Mouse (Mus musculus) midbrain, embryonic 13.5 days (tissue): ENCODE results near the gene Galm. TPM values are rescaled to one million over a fixed set of nuclear protein-coding genes. Genes with fewer than 3 reads are reported as not detected.

Experiments
- ATAC-seq: fragments of 200-750 bp; cut with Nextera tagmentation; 2 replicates; pipeline ENCODE4 v1.8.0; 2017; ENCODE audit warnings: mild to moderate bottlenecking, moderate TSS enrichment, moderate library complexity
- H3K27ac ChIP-seq: fragments of 300-500 bp; sonication (generic); 2 replicates; pipeline ENCODE4 v1.5.1; 2015; ENCODE audit warnings: inconsistent platforms, mild to moderate bottlenecking, moderate library complexity
- H3K27me3 ChIP-seq: fragments of 300-500 bp; sonication (generic); 2 replicates; pipeline ENCODE4 v1.6.1; 2015; ENCODE audit warnings: mild to moderate bottlenecking, inconsistent platforms
- H3K36me3 ChIP-seq: fragments of 300-500 bp; sonication (generic); 2 replicates; pipeline ENCODE4 v1.6.1; 2015; ENCODE audit warnings: mild to moderate bottlenecking, inconsistent platforms
- H3K4me1 ChIP-seq: fragments of 300-500 bp; sonication (generic); replicated peaks from 2 replicates; pipeline ENCODE4 v1.6.1; 2015; ENCODE audit warnings: inconsistent platforms
- H3K4me2 ChIP-seq: fragments of 300-500 bp; sonication (generic); replicated peaks from 2 replicates; pipeline ENCODE4 v1.6.1; 2015; ENCODE audit warnings: moderate library complexity, mild to moderate bottlenecking, inconsistent platforms
- H3K4me3 ChIP-seq: fragments of 300-500 bp; sonication (generic); replicated peaks from 2 replicates; pipeline ENCODE4 v1.5.1; 2015; ENCODE audit warnings: mild to moderate bottlenecking, inconsistent platforms
- H3K9ac ChIP-seq: fragments of 300-500 bp; sonication (generic); replicated peaks from 2 replicates; pipeline ENCODE4 v1.6.1; 2015; ENCODE audit warnings: mild to moderate bottlenecking, inconsistent platforms
- H3K9me3 ChIP-seq: fragments of 300-500 bp; sonication (generic); 2 replicates; pipeline ENCODE4 v1.6.1; 2016; ENCODE audit warnings: mild to moderate bottlenecking, inconsistent platforms
- WGBS: fragments of 180-500 bp; shearing (Covaris S2); methylation state at CpG from one replicate; pipeline ENCODE4 v1.1.7; 2015; 5-methylcytosine and 5-hydroxymethylcytosine counted together
- polyA plus RNA-seq: library from polyadenylated mRNA; unstranded; fragments of >200 nt; fragmentation: Nextera tagmentation; extraction: Ambion mirVana; gene quantifications from 2 replicates; pipeline ENCODE4 v1.2.1, GENCODE M21; 2015

Gene Galm
- polyA plus RNA-seq, result 2.5 and 2.6 TPM in 2 replicates

GRCm38 (mm10) chr17:80127331-80128251, at the start of gene Galm:
Gene Galm (plus strand): TSS chr17:80127471.
- WGBS, result 3% methylated on average over 30 of the region's 30 CpGs
- peak within 1 kb of the TSS; percentile 75 for H3K4me2 ChIP-seq
- H3K4me3 ChIP-seq, result peak within 1 kb of the TSS; percentile 47
- peaks cover 4% of the 10 kb centered on the region; the same call in 1 of the 2 replicates for H3K27me3 ChIP-seq
- H3K9me3 ChIP-seq, result no peaks in the 10 kb centered on the region
- H3K27ac ChIP-seq, result no peak within 1 kb of the TSS
- H3K9ac ChIP-seq, result peak within 1 kb of the TSS; percentile 64
- H3K36me3 ChIP-seq, result no peaks in the 10 kb centered on the region
- H3K4me1 ChIP-seq, result peaks cover 14% of the 10 kb centered on the region
- peak; percentile 78 for ATAC-seq

- 90% methylated on average over 4 of the region's 4 CpGs for WGBS
- Histone ChIP-seq H3K4me3 (no peak overlapping the region), H3K4me1 (no peaks in the 10 kb centered on the region), H3K36me3 (no peaks in the 10 kb centered on the region), H3K9ac (no peak overlapping the region), H3K27me3 (no peaks in the 10 kb centered on the region), H3K27ac (no peak overlapping the region), H3K9me3 (no peaks in the 10 kb centered on the region), H3K4me2 (no peak overlapping the region)
- ATAC-seq, result no peak
These were observed 48.5 kb upstream of the Galm start for GRCm38 (mm10) chr17:80078726-80079125.

GRCm38 (mm10) chr17:80083223-80083622, 44.0 kb upstream of the Galm start:
- no peak overlapping the region for H3K27ac ChIP-seq
- no peak overlapping the region for H3K4me3 ChIP-seq
- no peaks in the 10 kb centered on the region for H3K27me3 ChIP-seq
- no peak overlapping the region for H3K9ac ChIP-seq
- no peaks in the 10 kb centered on the region for H3K9me3 ChIP-seq
- no peaks in the 10 kb centered on the region for H3K4me1 ChIP-seq
- 74% methylated on average over 6 of the region's 6 CpGs for WGBS
- no peaks in the 10 kb centered on the region for H3K36me3 ChIP-seq
- no peak overlapping the region for H3K4me2 ChIP-seq
- ATAC-seq, result no peak

- H3K4me1 ChIP-seq, result no peaks in the 10 kb centered on the region
- no peak overlapping the region for H3K4me3 ChIP-seq
- no peak for ATAC-seq
- H3K9ac ChIP-seq, result no peak overlapping the region
- H3K4me2 ChIP-seq, result no peak overlapping the region
- H3K9me3 ChIP-seq, result no peaks in the 10 kb centered on the region
- H3K27ac ChIP-seq, result no peak overlapping the region
- WGBS, result 79% methylated on average over 9 of the region's 9 CpGs
- H3K36me3 ChIP-seq, result no peaks in the 10 kb centered on the region
- no peaks in the 10 kb centered on the region for H3K27me3 ChIP-seq
These were observed 42.8 kb upstream of the Galm start for GRCm38 (mm10) chr17:80084424-80084823.

- no peak overlapping the region for H3K9ac ChIP-seq
- no peaks in the 10 kb centered on the region for H3K4me1 ChIP-seq
- ATAC-seq, result no peak
- H3K4me2 ChIP-seq, result no peak overlapping the region
- no peaks in the 10 kb centered on the region for H3K27me3 ChIP-seq
- H3K9me3 ChIP-seq, result no peaks in the 10 kb centered on the region
- 91% methylated on average over 11 of the region's 11 CpGs for WGBS
- no peak overlapping the region for H3K27ac ChIP-seq
- no peaks in the 10 kb centered on the region for H3K36me3 ChIP-seq
- H3K4me3 ChIP-seq, result no peak overlapping the region
These were observed 40.7 kb upstream of the Galm start for GRCm38 (mm10) chr17:80086591-80086990.

- whole genome bisulfite sequencing, result 97% methylated on average over 3 of the region's 3 CpGs
- ATAC-seq, result no peak
These were observed 39.1 kb upstream of the Galm start for GRCm38 (mm10) chr17:80088168-80088567.

DNA sequence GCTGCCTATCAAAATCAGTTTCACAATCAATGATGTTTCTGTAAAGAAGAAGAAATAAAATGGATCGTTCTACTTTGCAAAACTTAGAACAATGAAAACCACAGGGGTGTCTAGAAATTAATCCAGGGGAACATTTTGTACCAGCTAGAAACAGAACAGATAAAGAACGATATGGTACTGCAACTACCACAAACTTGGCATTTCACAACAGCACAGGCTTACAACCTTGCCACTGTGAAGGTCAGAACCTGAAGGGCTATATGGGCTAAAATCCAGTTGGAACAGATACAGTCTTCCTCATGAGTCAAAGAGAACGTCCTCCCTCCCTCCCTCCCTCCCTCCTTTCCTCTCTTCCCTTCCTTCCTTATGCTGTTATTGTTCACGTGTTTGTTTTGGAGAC, 36.7 kb upstream of the Galm start:
- Histone ChIP-seq H3K36me3 (no peaks in the 10 kb centered on the region), H3K9ac (no peak overlapping the region), H3K4me3 (no peak overlapping the region), H3K4me1 (peaks cover 3% of the 10 kb centered on the region), H3K27ac (no peak overlapping the region), H3K4me2 (no peak overlapping the region), H3K27me3 (no peaks in the 10 kb centered on the region), H3K9me3 (no peaks in the 10 kb centered on the region)
- WGBS, result 83% methylated on average over 4 of the region's 4 CpGs
- no peak for ATAC-seq

More at GRCm38 (mm10) chr17:80088168-80088567, 39.1 kb upstream of the Galm start:
- H3K27ac ChIP-seq, result no peak overlapping the region
- no peaks in the 10 kb centered on the region for H3K36me3 ChIP-seq
- H3K4me1 ChIP-seq, result no peaks in the 10 kb centered on the region
- no peaks in the 10 kb centered on the region for H3K27me3 ChIP-seq
- no peak overlapping the region for H3K4me2 ChIP-seq
- H3K9ac ChIP-seq, result no peak overlapping the region
- no peaks in the 10 kb centered on the region for H3K9me3 ChIP-seq
- H3K4me3 ChIP-seq, result no peak overlapping the region

- 58% methylated on average over 6 of the region's 6 CpGs for whole genome bisulfite sequencing
- no peak for ATAC-seq
- H3K9ac ChIP-seq, result no peak overlapping the region
- no peak overlapping the region for H3K4me3 ChIP-seq
- peaks cover 12% of the 10 kb centered on the region for H3K4me1 ChIP-seq
- no peaks in the 10 kb centered on the region for H3K36me3 ChIP-seq
- H3K27me3 ChIP-seq, result no peaks in the 10 kb centered on the region
- no peak overlapping the region for H3K27ac ChIP-seq
- H3K4me2 ChIP-seq, result no peak overlapping the region
- H3K9me3 ChIP-seq, result no peaks in the 10 kb centered on the region
These were observed 35.3 kb upstream of the Galm start for GRCm38 (mm10) chr17:80091879-80092549.

DNA sequence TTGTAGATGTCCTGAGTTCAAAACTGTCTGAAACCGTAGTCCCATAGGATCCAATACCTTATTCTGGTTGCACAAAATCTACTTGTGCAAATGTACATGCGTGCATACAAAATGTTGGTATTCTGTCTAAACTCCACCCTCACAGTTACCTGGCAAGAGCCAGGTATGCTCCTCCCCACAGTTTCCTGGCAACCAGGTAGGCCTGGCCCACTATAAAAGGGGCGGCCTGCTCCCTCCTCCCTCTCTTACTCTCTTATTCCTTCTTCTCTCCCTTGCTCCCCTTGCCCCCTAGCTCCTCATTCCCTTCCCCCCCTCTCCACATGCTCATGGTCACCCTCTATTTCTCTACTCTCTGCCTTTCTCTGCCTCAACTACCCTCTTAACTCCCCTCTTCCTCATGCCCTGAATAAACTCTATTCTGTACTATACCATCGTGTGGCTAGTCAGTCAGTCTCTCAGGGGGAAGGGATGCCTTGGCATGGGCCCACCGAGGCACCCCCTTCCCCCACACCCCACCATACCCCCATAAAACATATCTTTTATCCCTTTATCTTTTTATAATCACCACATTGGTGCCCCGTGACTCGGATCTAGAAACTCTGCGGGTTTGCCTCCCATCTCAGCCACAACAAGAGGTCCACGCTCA, 31.9 kb upstream of the Galm start:
- Histone ChIP-seq H3K4me2 (peak overlapping the region; percentile 49; the same call in 1 of the 2 replicates), H3K27me3 (no peaks in the 10 kb centered on the region), H3K4me1 (peaks cover 15% of the 10 kb centered on the region), H3K9ac (peak overlapping the region; percentile 37; the same call in 1 of the 2 replicates), H3K4me3 (peak overlapping the region; percentile 22; the same call in 1 of the 2 replicates), H3K27ac (no peak overlapping the region), H3K9me3 (no peaks in the 10 kb centered on the region), H3K36me3 (no peaks in the 10 kb centered on the region)
- WGBS, result 81% methylated on average over 9 of the region's 9 CpGs
- peak; percentile 62; the same call in 1 of the 2 replicates for ATAC-seq

GRCm38 (mm10) chr17:80096043-80096719, 31.1 kb upstream of the Galm start:
- H3K27ac ChIP-seq, result no peak overlapping the region
- no peaks in the 10 kb centered on the region for H3K27me3 ChIP-seq
- WGBS, result 13% methylated on average over 20 of the region's 20 CpGs
- H3K4me2 ChIP-seq, result peak overlapping the region; percentile 49
- H3K9ac ChIP-seq, result peak overlapping the region; percentile 37; the same call in 1 of the 2 replicates
- H3K9me3 ChIP-seq, result no peaks in the 10 kb centered on the region
- H3K36me3 ChIP-seq, result no peaks in the 10 kb centered on the region
- H3K4me1 ChIP-seq, result peaks cover 15% of the 10 kb centered on the region
- peak overlapping the region; percentile 22 for H3K4me3 ChIP-seq
- peak; percentile 89 for ATAC-seq

GRCm38 (mm10) chr17:80096720-80097114, 30.6 kb upstream of the Galm start:
- Histone ChIP-seq H3K9me3 (no peaks in the 10 kb centered on the region), H3K4me3 (no peak overlapping the region), H3K27me3 (no peaks in the 10 kb centered on the region), H3K4me2 (no peak overlapping the region), H3K9ac (no peak overlapping the region), H3K36me3 (no peaks in the 10 kb centered on the region), H3K4me1 (peaks cover 15% of the 10 kb centered on the region), H3K27ac (no peak overlapping the region)
- ATAC-seq, result no peak
- 90% methylated on average over 8 of the region's 8 CpGs for WGBS
